ENCODE assay signal across 16 mouse cellular contexts in the genomic region with DNA sequence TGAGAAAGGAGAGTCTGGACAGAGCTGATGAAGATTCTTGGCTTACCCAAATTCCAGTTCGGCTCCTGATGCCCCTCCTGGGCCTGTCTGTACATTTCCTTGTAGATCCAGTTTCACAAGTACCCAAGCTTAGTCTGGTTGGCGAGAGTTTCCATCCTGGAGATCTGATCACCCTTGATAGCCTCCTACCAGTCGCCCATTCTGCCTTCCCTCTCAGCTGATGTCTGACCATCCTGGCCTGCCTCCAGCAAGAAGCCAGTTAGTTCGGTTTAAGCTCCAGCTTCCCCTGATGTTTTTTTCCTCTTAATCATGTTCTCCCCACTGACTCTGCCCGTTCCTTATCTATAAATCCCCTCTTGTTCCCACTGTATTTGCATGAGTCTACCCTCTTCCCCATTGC. TPM values are rescaled to one million over a fixed set of nuclear protein-coding genes. Genes with fewer than 3 reads are reported as not detected.
A peak's percentile ranks its signal among the peaks of the same experiment; 100 is the strongest.
DNase-seq lines count a peak whose midpoint lies in the region; ATAC-seq lines count a peak whose summit lies in the region.
"Had no signal": no experiment of that assay in that cellular context is flagged by ENCODE, and none has a peak within 500 bp of the region (broad histone marks: within the 10 kb centered on the region; RNA-seq: fewer than 3 reads in every experiment).

No protein-coding gene starts in this region.

- H3K36me3 ChIP-seq in heart, embryonic 11.5 days (ENCODE audit: control insufficient read depth, insufficient read depth, low read length), result no peaks in the 10 kb centered on the region
- H3K36me3 ChIP-seq in kidney, embryonic 15.5 days, result no peaks in the 10 kb centered on the region
- H3K36me3 ChIP-seq: hindbrain, embryonic 15.5 days; liver, embryonic 15.5 days had no signal

- peak overlapping the region; percentile 91; the same call in 1 of the 2 replicates for H3K27ac ChIP-seq in heart, embryonic 11.5 days (ENCODE audit: low read depth, low read length)
- H3K27ac ChIP-seq in kidney, embryonic 15.5 days, result peak overlapping the region; percentile 93
- H3K27ac ChIP-seq: hindbrain, embryonic 15.5 days; liver, embryonic 15.5 days had no signal

- H3K4me3 ChIP-seq in heart, embryonic 11.5 days (ENCODE audit: low read depth, low read length), result no peak overlapping the region
- no peak overlapping the region for H3K4me3 ChIP-seq in kidney, embryonic 15.5 days (replicated peaks)
- H3K4me3 ChIP-seq: hindbrain, embryonic 15.5 days; liver, embryonic 15.5 days had no signal

- H3K9ac ChIP-seq in heart, embryonic 11.5 days (ENCODE audit: low read depth, low read length), result no peak overlapping the region
- no peak overlapping the region for H3K9ac ChIP-seq in kidney, embryonic 15.5 days
- H3K9ac ChIP-seq: hindbrain, embryonic 15.5 days; liver, embryonic 15.5 days had no signal

- intact Hi-C loops in heart, postnatal 10 days (cut with DNase I), result loop anchor here (2.0 kb wide), 1 partner anchor 31 kb away; a partner anchor contains a TSS

- no peaks in the 10 kb centered on the region for H3K9me3 ChIP-seq in heart, embryonic 11.5 days (replicated peaks; ENCODE audit: control insufficient read depth, low read length)
- H3K9me3 ChIP-seq in kidney, embryonic 15.5 days (replicated peaks), result no peaks in the 10 kb centered on the region
- H3K9me3 ChIP-seq: hindbrain, embryonic 15.5 days; liver, embryonic 15.5 days had no signal

- H3K4me1 ChIP-seq in heart, embryonic 11.5 days (ENCODE audit: control insufficient read depth, insufficient read depth, low read length), result peaks cover 16% of the 10 kb centered on the region
- H3K4me1 ChIP-seq in kidney, embryonic 15.5 days, result peaks cover 42% of the 10 kb centered on the region

- no peak for DNase-seq in heart, postnatal 10 days
- DNase-seq in kidney, adult 18-20 months, result no peak
- DNase-seq in urinary bladder, postnatal 14 days (ENCODE audit: low spot score), result peak; percentile 77
- DNase-seq in urinary bladder, postnatal 25 days (ENCODE audit: low spot score), result no peak
- no peak for DNase-seq in spleen, postnatal 36 days (ENCODE audit: low spot score in 2 of 2)
- no peak for DNase-seq in right cerebral cortex, postnatal 10 days (ENCODE audit: low spot score in 2 of 2)
- DNase-seq: adrenal gland, adult 2 months; cerebellum, adult 18-20 months; gastrocnemius, postnatal 36 days; kidney, postnatal 10 days; layer of hippocampus, postnatal 36 days; right cerebral cortex, postnatal 25 days had no signal

- ATAC-seq in heart, embryonic 11.5 days (replicated peaks; ENCODE audit: insufficient number of reproducible peaks, low FRiP score, low TSS enrichment), result no peak
- ATAC-seq in kidney, embryonic 15.5 days (replicated peaks; ENCODE audit: low FRiP score), result no peak

- H3K4me2 ChIP-seq in heart, embryonic 11.5 days, result no peak overlapping the region
- no peak overlapping the region for H3K4me2 ChIP-seq in kidney, embryonic 15.5 days
- H3K4me2 ChIP-seq: hindbrain, embryonic 15.5 days; liver, embryonic 15.5 days had no signal

- H3K27me3 ChIP-seq in heart, embryonic 11.5 days (ENCODE audit: control insufficient read depth, insufficient read depth, low read length), result no peaks in the 10 kb centered on the region; the same call in 1 of the 2 replicates
- H3K27me3 ChIP-seq in kidney, embryonic 15.5 days, result no peaks in the 10 kb centered on the region
- H3K27me3 ChIP-seq: hindbrain, embryonic 15.5 days had no signal

- 39% methylated on average over 5 of the region's 5 CpGs for WGBS in heart, embryonic 11.5 days (ENCODE audit: insufficient replicate concordance)
- WGBS in kidney, embryonic 15.5 days, result 40% methylated on average over 5 of the region's 5 CpGs

RNA-seq across cellular contexts. Expression of a gene that starts 32.4 kb away (rescaled TPM):
- polyA plus RNA-seq in heart, embryonic 11.5 days (2014; fragmentation: Nextera tagmentation; extraction: Ambion mirVana), result 21.0 and 21.3 TPM in 2 replicates
- 10 to 100 TPM; 26.9 to 28.1 TPM for total RNA-seq in heart, postnatal 10 days (2021)
- polyA plus RNA-seq in kidney, embryonic 15.5 days (2015; fragmentation: Nextera tagmentation; extraction: Ambion mirVana), result 37.5 and 43.8 TPM in 2 replicates

RNA-seq across cellular contexts. Expression of a gene that starts 45.2 kb away (rescaled TPM):
- polyA plus RNA-seq in heart, embryonic 11.5 days (2014; fragmentation: Nextera tagmentation; extraction: Ambion mirVana), result 4.4 and 6.2 TPM in 2 replicates
- total RNA-seq in heart, postnatal 10 days (2021), result 1 to 10 TPM; 2.3 to 2.5 TPM
- polyA plus RNA-seq in kidney, embryonic 15.5 days (2015; fragmentation: Nextera tagmentation; extraction: Ambion mirVana), result 6.8 and 7.1 TPM in 2 replicates
